Mouse (Mus musculus) limb, embryonic 14.5 days (tissue): ENCODE results near the gene Gphn. TPM values are rescaled to one million over a fixed set of nuclear protein-coding genes. Genes with fewer than 3 reads are reported as not detected.
"Not testable (repeated sequence)": the region's sequence is repeated elsewhere in the genome, so short reads cannot be mapped to it uniquely, and the experiment has no call there.

Source experiments
- ATAC-seq: fragments of 200-750 bp; cut with Nextera tagmentation; 2 replicates; pipeline ENCODE4 v1.8.0; 2017; ENCODE audit warnings: low read depth, moderate number of reproducible peaks, moderate TSS enrichment; ENCODE audit not compliant: low FRiP score
- DNase-seq: peaks from one replicate; pipeline ENCODE4 v3.0.0-alpha.2; 2015; ENCODE audit warnings: low spot score
- H3K27ac ChIP-seq: fragments of 300-500 bp; sonication (generic); replicated peaks from 2 replicates; pipeline ENCODE4 v1.5.1; 2014; ENCODE audit warnings: low read depth, mild to moderate bottlenecking, low read length, moderate library complexity, mixed read lengths
- H3K27me3 ChIP-seq: fragments of 300-500 bp; sonication (generic); 2 replicates; pipeline ENCODE4 v1.6.1; 2014; ENCODE audit warnings: low read length, mixed read lengths; ENCODE audit not compliant: control insufficient read depth, insufficient read depth
- H3K36me3 ChIP-seq: fragments of 300-500 bp; sonication (generic); 2 replicates; pipeline ENCODE4 v1.6.1; 2014; ENCODE audit warnings: mild to moderate bottlenecking, low read length, moderate library complexity, mixed read lengths; ENCODE audit not compliant: control insufficient read depth, insufficient read depth
- H3K4me1 ChIP-seq: fragments of 300-500 bp; sonication (generic); 2 replicates; pipeline ENCODE4 v1.6.1; 2014; ENCODE audit warnings: antibody characterized with exemption, low read length, mixed read lengths; ENCODE audit not compliant: control insufficient read depth, insufficient read depth
- H3K4me2 ChIP-seq: fragments of 300-500 bp; sonication (generic); replicated peaks from 2 replicates; pipeline ENCODE4 v1.6.1; 2014; ENCODE audit warnings: low read depth, mild to moderate bottlenecking, low read length, moderate library complexity; ENCODE audit not compliant: severe bottlenecking
- H3K4me3 ChIP-seq: fragments of 300-500 bp; sonication (generic); replicated peaks from 2 replicates; pipeline ENCODE4 v1.5.1; 2014; ENCODE audit warnings: low read length
- H3K9ac ChIP-seq: fragments of 300-500 bp; sonication (generic); 2 replicates; pipeline ENCODE4 v1.6.1; 2014; ENCODE audit warnings: mild to moderate bottlenecking, low read depth, low read length, moderate library complexity; ENCODE audit not compliant: severe bottlenecking
- H3K9me3 ChIP-seq: fragments of 300-500 bp; sonication (generic); 2 replicates; pipeline ENCODE4 v1.6.1; 2016; ENCODE audit warnings: low read length; ENCODE audit not compliant: control insufficient read depth
- POLR2A ChIP-seq: fragments of 200-500 bp; IDR thresholded peaks from 2 replicates; pipeline ENCODE4 v1.8.0; 2012; ENCODE audit warnings: inconsistent platforms, mild to moderate bottlenecking, moderate library complexity, borderline replicate concordance; ENCODE audit not compliant: insufficient read depth, insufficient read length; ENCODE audit errors: extremely low read depth
- WGBS: fragments of 180-500 bp; shearing (Covaris S2); extraction: QIAGEN DNeasy Blood & Tissue Kit; methylation state at CpG from one replicate; pipeline ENCODE4 v1.1.7; 2014; 5-methylcytosine and 5-hydroxymethylcytosine counted together
- polyA plus RNA-seq, 2 experiments: library from polyadenylated mRNA; depleted of rRNA in 1 of 2; stranded (reverse) in 1 of 2; unstranded in 1 of 2; fragments of >200 nt; fragmentation: Nextera tagmentation in 1 of 2; extraction: Ambion mirVana in 1 of 2; gene quantifications; 2 replicates each; pipeline versions ENCODE4 v1.2.1 to v1.2.3; 2012 to 2014

Gene Gphn
- polyA plus RNA-seq, 2 experiments: 16.4 to 18.9 TPM

GRCm38 (mm10) chr12:78356472-78356871 is 130.3 kb downstream of the Gphn start:
- Histone ChIP-seq H3K27ac (no peak overlapping the region), H3K4me2 (no peak overlapping the region), H3K4me1 (no peaks in the 10 kb centered on the region), H3K9ac (no peak overlapping the region), H3K36me3 (no peaks in the 10 kb centered on the region), H3K4me3 (no peak overlapping the region), H3K27me3 (no peaks in the 10 kb centered on the region), H3K9me3 (no peaks in the 10 kb centered on the region)
- 58% methylated on average over 2 of the region's 2 CpGs for WGBS
- no peak for TF ChIP-seq POLR2A
- DNase-seq (no peak), ATAC-seq (no peak)

DNA sequence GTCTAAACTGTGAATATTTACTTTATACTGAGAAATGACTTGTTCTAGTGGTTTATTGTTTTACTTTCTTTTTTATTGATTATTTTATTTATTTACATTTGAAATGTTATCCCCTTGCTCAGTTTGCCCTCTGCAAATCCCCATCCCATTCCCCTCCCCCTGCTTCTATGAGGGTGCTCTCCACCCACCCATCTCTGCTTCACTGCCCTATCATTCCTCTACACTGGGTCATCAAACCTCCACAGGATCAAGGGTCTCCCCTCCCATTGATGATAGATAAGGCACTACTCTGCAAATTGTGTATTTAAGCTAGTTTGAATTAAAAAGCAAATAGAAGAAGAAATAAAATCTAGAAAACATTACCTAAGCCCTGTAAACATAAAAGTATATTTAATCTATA is 163.1 kb downstream of the Gphn start:
- TF ChIP-seq POLR2A: no peak
- H3K4me2 ChIP-seq: no peak overlapping the region
- H3K9ac ChIP-seq: no peak overlapping the region
- DNase-seq (no peak), ATAC-seq (no peak)
- H3K4me1 ChIP-seq: no peaks in the 10 kb centered on the region
- no peaks in the 10 kb centered on the region for H3K9me3 ChIP-seq
- no peaks in the 10 kb centered on the region for H3K36me3 ChIP-seq
- no peak overlapping the region for H3K4me3 ChIP-seq
- no peak overlapping the region for H3K27ac ChIP-seq
- no peaks in the 10 kb centered on the region for H3K27me3 ChIP-seq

DNA sequence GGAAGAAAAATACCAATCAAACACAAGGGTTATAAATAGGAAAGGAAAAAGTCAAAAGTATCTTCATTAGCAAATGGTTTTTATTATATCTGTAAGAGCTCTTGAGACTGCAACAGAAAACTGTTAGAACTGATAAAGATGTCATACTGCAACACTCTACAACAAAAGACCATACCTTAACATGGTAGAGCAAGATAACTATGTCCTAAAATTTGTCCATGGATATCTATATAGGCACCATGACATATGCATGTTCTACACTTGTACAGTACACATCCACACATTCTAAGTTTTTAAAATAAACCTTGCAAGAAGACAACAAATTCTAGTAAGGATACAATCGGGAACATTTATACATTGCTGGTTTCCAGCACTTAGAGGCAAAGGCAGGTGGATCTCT is 169.1 kb downstream of the Gphn start:
- Histone ChIP-seq H3K27ac (no peak overlapping the region), H3K4me2 (no peak overlapping the region), H3K36me3 (no peaks in the 10 kb centered on the region), H3K4me1 (no peaks in the 10 kb centered on the region), H3K9me3 (no peaks in the 10 kb centered on the region), H3K4me3 (no peak overlapping the region), H3K27me3 (no peaks in the 10 kb centered on the region), H3K9ac (no peak overlapping the region)
- DNase-seq: no peak
- TF ChIP-seq POLR2A: no peak
- ATAC-seq: no peak
- 85% methylated on average over 1 of the region's 1 CpGs for WGBS

- H3K9me3 ChIP-seq, H3K9ac ChIP-seq, H3K27ac ChIP-seq, DNase-seq, H3K36me3 ChIP-seq, ATAC-seq, H3K27me3 ChIP-seq, H3K4me2 ChIP-seq, H3K4me3 ChIP-seq, H3K4me1 ChIP-seq: not testable (repeated sequence)
- WGBS: 67% methylated on average over 7 of the region's 7 CpGs
These were observed 181.3 kb downstream of the Gphn start for GRCm38 (mm10) chr12:78407518-78407917.

GRCm38 (mm10) chr12:78522176-78522575 is 296.0 kb downstream of the Gphn start:
- Histone ChIP-seq H3K4me2 (no peak overlapping the region), H3K4me3 (no peak overlapping the region), H3K4me1 (no peaks in the 10 kb centered on the region), H3K27me3 (no peaks in the 10 kb centered on the region), H3K27ac (no peak overlapping the region), H3K36me3 (no peaks in the 10 kb centered on the region), H3K9me3 (no peaks in the 10 kb centered on the region), H3K9ac (no peak overlapping the region)
- no peak for TF ChIP-seq POLR2A
- ATAC-seq: no peak
- DNase-seq: no peak
- WGBS: 58% methylated on average over 1 of the region's 1 CpGs

- no peaks in the 10 kb centered on the region for H3K9me3 ChIP-seq
- no peaks in the 10 kb centered on the region for H3K27me3 ChIP-seq
- H3K9ac ChIP-seq: no peak overlapping the region
- H3K4me3 ChIP-seq: no peak overlapping the region
- H3K4me2 ChIP-seq: no peak overlapping the region
- ATAC-seq (no peak), DNase-seq (peak; percentile 9)
- no peaks in the 10 kb centered on the region for H3K4me1 ChIP-seq
- WGBS: 65% methylated on average over 5 of the region's 5 CpGs
- no peaks in the 10 kb centered on the region for H3K36me3 ChIP-seq
- no peak for TF ChIP-seq POLR2A
- H3K27ac ChIP-seq: no peak overlapping the region
These were observed 296.7 kb downstream of the Gphn start for GRCm38 (mm10) chr12:78522804-78523394.

GRCm38 (mm10) chr12:78537590-78537989 is 311.4 kb downstream of the Gphn start:
- not testable (repeated sequence) for H3K4me1 ChIP-seq, H3K9me3 ChIP-seq, H3K36me3 ChIP-seq, H3K4me3 ChIP-seq, H3K27me3 ChIP-seq, H3K9ac ChIP-seq, DNase-seq, H3K27ac ChIP-seq, H3K4me2 ChIP-seq, ATAC-seq
